Mouse (Mus musculus): ENCODE measurements around the gene Traf3ip2. TPM values are rescaled to one million over a fixed set of nuclear protein-coding genes. Genes with fewer than 3 reads are reported as not detected.

Gene Traf3ip2
- polyA plus RNA-seq, 1 experiment from 2014 or later: 5.7 TPM

DNA sequence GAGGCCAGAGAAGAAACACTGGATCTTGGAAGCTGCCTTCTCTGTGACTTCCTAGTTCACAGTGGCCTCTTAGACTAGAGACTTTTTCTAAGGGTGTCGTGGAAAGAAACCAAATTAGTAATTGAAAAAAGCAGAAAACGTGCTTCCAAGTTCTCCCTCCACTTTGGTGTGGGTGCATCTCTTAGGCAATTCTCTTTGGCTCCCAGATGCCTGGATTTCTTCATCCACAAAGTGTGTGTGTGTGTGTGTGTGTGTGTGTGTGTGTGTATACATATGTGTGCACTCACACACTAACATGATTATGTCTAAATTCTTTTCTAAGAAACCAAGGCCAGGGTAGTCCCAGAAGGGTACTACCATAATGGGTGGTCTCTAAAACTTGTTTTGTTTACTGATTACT, 1.2 kb downstream of the Traf3ip2 start:
- Histone ChIP-seq H3K36me3 (ENCODE audit: control insufficient read depth, insufficient read depth, low read length) (no peaks in the 10 kb centered on the region), H3K9me3 (ENCODE audit: control insufficient read depth, low read length) (no peaks in the 10 kb centered on the region), H3K4me2 (ENCODE audit: low read depth, low read length) (no peak overlapping the region), H3K9ac (replicated peaks; ENCODE audit: low read depth, low read length) (no peak overlapping the region), H3K4me1 (ENCODE audit: control insufficient read depth, insufficient read depth, low read length) (0 out of 2 replicates have a peak, but pooled peaks cover 5% of the 10 kb centered on the region), H3K27ac (ENCODE audit: low read depth, low read length) (no peak overlapping the region), H3K4me3 (ENCODE audit: low read depth, low read length) (no peak overlapping the region), H3K27me3 (ENCODE audit: control insufficient read depth, insufficient read depth, low read length) (no peaks in the 10 kb centered on the region)
- WGBS: 39% methylated on average over 2 of the region's 2 CpGs
- ATAC-seq (ENCODE audit: low read depth): no peak

DNA sequence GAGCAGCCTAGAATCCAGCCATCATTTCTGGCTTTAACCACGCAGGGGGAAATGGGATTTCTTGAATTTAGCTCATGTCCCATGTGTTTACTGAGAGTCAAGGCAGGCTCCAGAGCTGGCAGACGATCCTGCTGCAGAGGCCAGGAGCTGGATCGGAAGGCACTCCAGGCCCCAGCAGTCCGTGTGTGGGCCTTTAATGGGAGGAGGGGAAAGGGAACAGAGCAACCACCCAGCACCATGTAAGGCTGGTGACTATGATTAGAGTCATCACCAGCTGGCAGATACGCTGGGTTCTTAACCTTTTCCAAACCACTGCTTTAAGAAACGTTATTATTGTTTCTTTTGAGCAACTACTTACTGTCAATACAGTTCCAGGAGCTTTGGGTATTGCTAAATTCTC, 1.9 kb downstream of the Traf3ip2 start:
- Histone ChIP-seq H3K4me3 (ENCODE audit: low read depth, low read length) (no peak overlapping the region), H3K27ac (ENCODE audit: low read depth, low read length) (no peak overlapping the region), H3K9me3 (ENCODE audit: control insufficient read depth, low read length) (no peaks in the 10 kb centered on the region), H3K9ac (replicated peaks; ENCODE audit: low read depth, low read length) (no peak overlapping the region), H3K36me3 (ENCODE audit: control insufficient read depth, insufficient read depth, low read length) (no peaks in the 10 kb centered on the region), H3K27me3 (ENCODE audit: control insufficient read depth, insufficient read depth, low read length) (no peaks in the 10 kb centered on the region), H3K4me1 (ENCODE audit: control insufficient read depth, insufficient read depth, low read length) (0 out of 2 replicates have a peak, but pooled peaks cover 5% of the 10 kb centered on the region), H3K4me2 (ENCODE audit: low read depth, low read length) (no peak overlapping the region)
- no peak for ATAC-seq (ENCODE audit: low read depth)
- WGBS: 25% methylated on average over 6 of the region's 6 CpGs

DNA sequence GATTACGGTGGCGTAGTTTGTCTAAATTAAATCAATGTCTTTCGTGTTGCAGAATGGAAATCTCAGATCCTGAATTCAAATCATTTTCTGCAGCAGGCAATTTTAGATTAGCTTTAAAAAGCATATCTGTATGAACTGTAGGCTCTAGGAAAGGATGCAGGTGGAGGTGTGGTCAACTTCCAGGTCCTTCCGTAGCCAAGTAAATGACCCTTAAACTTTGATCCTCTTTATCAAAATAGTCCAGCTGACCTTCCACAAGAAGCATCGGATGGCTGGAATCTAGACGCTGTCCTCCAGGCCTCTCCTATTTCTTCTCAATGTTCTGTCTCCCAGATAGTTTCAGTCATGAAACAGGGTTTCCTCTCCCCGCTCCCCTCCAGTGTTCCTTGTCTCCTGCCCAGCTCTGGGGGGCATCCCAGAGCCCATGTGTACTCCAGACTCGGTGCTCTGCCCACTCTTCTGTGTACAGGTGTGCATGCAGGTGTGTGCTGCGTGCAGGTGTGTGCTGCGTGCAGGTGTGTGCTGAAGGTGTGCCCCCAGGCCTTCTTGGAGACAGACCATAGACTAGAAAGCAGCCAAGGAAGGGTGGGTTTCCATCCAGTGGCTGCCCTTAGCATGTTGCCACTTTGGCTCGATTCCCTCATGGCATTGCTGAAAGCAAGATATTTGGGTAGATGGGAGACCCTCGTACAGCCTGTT, 2.9 kb downstream of the Traf3ip2 start:
- WGBS: 92% methylated on average over 12 of the region's 12 CpGs

DNA sequence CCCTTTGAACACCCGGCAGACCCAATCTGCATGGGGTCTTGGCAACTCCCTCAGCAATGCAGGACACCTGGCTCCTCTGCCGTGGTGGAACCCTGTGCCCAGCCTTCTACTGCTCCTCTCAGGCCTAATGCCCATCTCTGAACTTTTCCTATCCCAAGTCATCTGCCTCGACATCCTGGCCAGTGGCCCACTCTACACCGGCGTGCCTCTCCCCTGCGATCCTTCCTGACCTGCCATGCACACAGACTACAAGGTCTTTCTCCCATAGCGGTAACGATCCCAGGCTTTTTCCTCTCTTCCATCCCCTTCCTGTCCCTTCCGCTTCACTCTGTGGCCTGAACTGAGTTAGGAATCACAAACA, 3.5 kb downstream of the Traf3ip2 start:
- 85% methylated on average over 9 of the region's 9 CpGs for WGBS
- H3K27ac ChIP-seq (ENCODE audit: low read depth, low read length): no peak overlapping the region
- ATAC-seq (ENCODE audit: low read depth): no peak
- no peaks in the 10 kb centered on the region for H3K27me3 ChIP-seq (ENCODE audit: control insufficient read depth, insufficient read depth, low read length)
- no peak overlapping the region for H3K9ac ChIP-seq (replicated peaks; ENCODE audit: low read depth, low read length)
- no peaks in the 10 kb centered on the region for H3K36me3 ChIP-seq (ENCODE audit: control insufficient read depth, insufficient read depth, low read length)
- no peak overlapping the region for H3K4me3 ChIP-seq (ENCODE audit: low read depth, low read length)
- H3K4me1 ChIP-seq (ENCODE audit: control insufficient read depth, insufficient read depth, low read length): 0 out of 2 replicates have a peak, but pooled peaks cover 5% of the 10 kb centered on the region
- H3K9me3 ChIP-seq (ENCODE audit: control insufficient read depth, low read length): no peaks in the 10 kb centered on the region
- H3K4me2 ChIP-seq (ENCODE audit: low read depth, low read length): no peak overlapping the region

More for the DNA sequence above, 2.9 kb downstream of the Traf3ip2 start:
- no peaks in the 10 kb centered on the region for H3K9me3 ChIP-seq (ENCODE audit: control insufficient read depth, low read length)
- no peak overlapping the region for H3K27ac ChIP-seq (ENCODE audit: low read depth, low read length)
- H3K36me3 ChIP-seq (ENCODE audit: control insufficient read depth, insufficient read depth, low read length): no peaks in the 10 kb centered on the region
- ATAC-seq (ENCODE audit: low read depth): no peak
- no peaks in the 10 kb centered on the region for H3K27me3 ChIP-seq (ENCODE audit: control insufficient read depth, insufficient read depth, low read length)
- H3K4me1 ChIP-seq (ENCODE audit: control insufficient read depth, insufficient read depth, low read length): 0 out of 2 replicates have a peak, but pooled peaks cover 5% of the 10 kb centered on the region
- no peak overlapping the region for H3K4me3 ChIP-seq (ENCODE audit: low read depth, low read length)
- no peak overlapping the region for H3K4me2 ChIP-seq (ENCODE audit: low read depth, low read length)
- no peak overlapping the region for H3K9ac ChIP-seq (replicated peaks; ENCODE audit: low read depth, low read length)

DNA sequence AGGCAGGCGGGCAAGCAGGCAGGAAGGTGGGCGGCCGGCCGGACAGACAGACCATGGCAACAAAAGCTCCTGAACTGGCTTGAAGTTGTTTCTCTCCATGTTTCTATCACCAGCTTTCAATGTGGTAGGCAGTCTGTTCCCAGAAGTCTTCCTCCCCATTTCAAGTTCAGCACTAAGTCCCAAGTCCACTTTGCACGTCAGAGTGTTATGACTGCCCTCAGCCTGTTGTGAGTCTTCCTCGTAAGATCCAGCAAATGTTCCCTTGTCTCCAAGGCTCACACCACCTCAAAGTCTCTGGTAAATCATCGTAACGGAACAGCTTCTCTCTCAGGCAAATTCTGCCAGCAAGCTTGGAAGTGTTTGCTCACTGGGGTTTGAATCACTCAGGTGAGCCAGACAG, 3.9 kb downstream of the Traf3ip2 start:
- Histone ChIP-seq H3K27ac (ENCODE audit: low read depth, low read length) (no peak overlapping the region), H3K27me3 (ENCODE audit: control insufficient read depth, insufficient read depth, low read length) (no peaks in the 10 kb centered on the region), H3K4me3 (ENCODE audit: low read depth, low read length) (no peak overlapping the region), H3K9me3 (ENCODE audit: control insufficient read depth, low read length) (no peaks in the 10 kb centered on the region), H3K36me3 (ENCODE audit: control insufficient read depth, insufficient read depth, low read length) (no peaks in the 10 kb centered on the region), H3K4me2 (ENCODE audit: low read depth, low read length) (no peak overlapping the region), H3K9ac (replicated peaks; ENCODE audit: low read depth, low read length) (no peak overlapping the region), H3K4me1 (ENCODE audit: control insufficient read depth, insufficient read depth, low read length) (0 out of 2 replicates have a peak, but pooled peaks cover 5% of the 10 kb centered on the region)
- ATAC-seq (ENCODE audit: low read depth): no peak
- 91% methylated on average over 8 of the region's 8 CpGs for WGBS

DNA sequence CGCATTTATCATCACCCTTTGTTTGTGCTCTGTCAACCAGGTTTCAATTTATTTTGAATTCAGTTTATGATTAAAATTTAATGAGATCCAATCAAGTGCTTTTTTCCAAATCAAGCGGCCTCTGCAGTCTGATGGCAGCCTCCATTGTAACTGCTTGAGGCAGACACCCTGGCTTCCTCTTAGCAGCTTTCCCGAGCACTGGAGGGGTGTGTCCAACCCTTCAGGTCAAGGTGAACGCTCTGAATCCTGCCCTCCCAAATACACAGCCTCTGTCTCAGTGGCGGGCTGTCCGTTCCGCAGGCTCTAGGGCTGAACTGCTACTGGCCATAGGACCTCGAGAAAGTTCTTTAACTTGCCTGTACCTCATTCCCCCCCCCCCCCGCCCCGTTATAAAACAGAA, 5.7 kb downstream of the Traf3ip2 start:
- no peaks in the 10 kb centered on the region for H3K9me3 ChIP-seq (ENCODE audit: control insufficient read depth, low read length)
- no peak overlapping the region for H3K4me3 ChIP-seq (ENCODE audit: low read depth, low read length)
- H3K9ac ChIP-seq (replicated peaks; ENCODE audit: low read depth, low read length): no peak overlapping the region
- no peaks in the 10 kb centered on the region for H3K36me3 ChIP-seq (ENCODE audit: control insufficient read depth, insufficient read depth, low read length)
- WGBS: 72% methylated on average over 10 of the region's 10 CpGs
- 0 out of 2 replicates have a peak, but pooled peaks have one; percentile 39 for ATAC-seq (ENCODE audit: low read depth)
- no peaks in the 10 kb centered on the region for H3K4me1 ChIP-seq (ENCODE audit: control insufficient read depth, insufficient read depth, low read length)
- H3K27me3 ChIP-seq (ENCODE audit: control insufficient read depth, insufficient read depth, low read length): no peaks in the 10 kb centered on the region
- H3K4me2 ChIP-seq (ENCODE audit: low read depth, low read length): no peak overlapping the region
- H3K27ac ChIP-seq (ENCODE audit: low read depth, low read length): no peak overlapping the region

DNA sequence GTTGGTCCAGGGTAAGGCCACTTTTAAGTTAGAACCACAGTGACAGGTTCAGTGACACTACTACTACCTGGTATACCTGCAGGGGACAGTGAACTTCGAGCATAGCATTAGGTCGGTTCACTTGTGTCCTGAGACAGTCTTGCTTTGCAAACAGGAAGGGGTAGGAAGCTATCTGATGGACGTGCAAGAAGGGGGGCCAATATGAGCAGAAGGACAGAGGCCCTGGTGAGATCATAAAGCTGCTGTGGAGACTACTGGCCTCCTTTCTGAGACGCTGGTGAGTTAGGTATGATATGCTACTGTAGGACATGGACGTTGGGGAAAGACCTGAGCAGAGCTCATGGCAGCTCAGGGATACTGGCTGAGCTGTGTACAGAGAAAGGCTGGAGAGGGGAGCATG, 7.9 kb downstream of the Traf3ip2 start:
- H3K4me3 ChIP-seq (ENCODE audit: low read depth, low read length): no peak overlapping the region
- no peak overlapping the region for H3K9ac ChIP-seq (replicated peaks; ENCODE audit: low read depth, low read length)
- no peaks in the 10 kb centered on the region for H3K9me3 ChIP-seq (ENCODE audit: control insufficient read depth, low read length)
- H3K36me3 ChIP-seq (ENCODE audit: control insufficient read depth, insufficient read depth, low read length): no peaks in the 10 kb centered on the region
- no peak overlapping the region for H3K4me2 ChIP-seq (ENCODE audit: low read depth, low read length)
- H3K4me1 ChIP-seq (ENCODE audit: control insufficient read depth, insufficient read depth, low read length): peaks cover 8% of the 10 kb centered on the region
- WGBS: 93% methylated on average over 5 of the region's 5 CpGs
- H3K27me3 ChIP-seq (ENCODE audit: control insufficient read depth, insufficient read depth, low read length): no peaks in the 10 kb centered on the region
- no peak for ATAC-seq (ENCODE audit: low read depth)
- H3K27ac ChIP-seq (ENCODE audit: low read depth, low read length): no peak overlapping the region

DNA sequence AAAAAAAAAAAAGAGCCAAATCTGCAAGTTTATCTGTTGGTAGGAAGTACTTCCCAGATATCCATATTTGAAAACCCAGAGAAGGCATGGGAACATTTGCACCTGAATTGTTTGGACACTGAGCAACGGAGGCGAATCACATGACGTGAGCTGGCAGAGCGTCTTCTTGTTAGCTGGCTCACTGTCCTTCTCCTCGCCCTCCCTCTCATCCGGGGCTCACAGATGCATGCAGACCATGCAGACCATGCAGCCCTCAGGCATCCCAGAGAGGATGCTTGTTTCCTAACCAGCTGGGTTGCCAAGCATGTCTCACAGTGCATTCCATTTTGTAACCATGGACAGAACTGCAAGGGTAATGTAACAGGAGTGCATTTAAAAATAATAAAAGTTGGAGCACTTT, 11.1 kb downstream of the Traf3ip2 start:
- H3K9ac ChIP-seq (replicated peaks; ENCODE audit: low read depth, low read length): no peak overlapping the region
- 48% methylated on average over 6 of the region's 6 CpGs for WGBS
- H3K4me1 ChIP-seq (ENCODE audit: control insufficient read depth, insufficient read depth, low read length): peaks cover 8% of the 10 kb centered on the region
- no peak overlapping the region for H3K4me3 ChIP-seq (ENCODE audit: low read depth, low read length)
- no peaks in the 10 kb centered on the region for H3K27me3 ChIP-seq (ENCODE audit: control insufficient read depth, insufficient read depth, low read length)
- no peaks in the 10 kb centered on the region for H3K9me3 ChIP-seq (ENCODE audit: control insufficient read depth, low read length)
- peak; percentile 65; the same call in 1 of the 2 replicates for ATAC-seq (ENCODE audit: low read depth)
- H3K36me3 ChIP-seq (ENCODE audit: control insufficient read depth, insufficient read depth, low read length): no peaks in the 10 kb centered on the region
- no peak overlapping the region for H3K27ac ChIP-seq (ENCODE audit: low read depth, low read length)
- H3K4me2 ChIP-seq (ENCODE audit: low read depth, low read length): no peak overlapping the region

DNA sequence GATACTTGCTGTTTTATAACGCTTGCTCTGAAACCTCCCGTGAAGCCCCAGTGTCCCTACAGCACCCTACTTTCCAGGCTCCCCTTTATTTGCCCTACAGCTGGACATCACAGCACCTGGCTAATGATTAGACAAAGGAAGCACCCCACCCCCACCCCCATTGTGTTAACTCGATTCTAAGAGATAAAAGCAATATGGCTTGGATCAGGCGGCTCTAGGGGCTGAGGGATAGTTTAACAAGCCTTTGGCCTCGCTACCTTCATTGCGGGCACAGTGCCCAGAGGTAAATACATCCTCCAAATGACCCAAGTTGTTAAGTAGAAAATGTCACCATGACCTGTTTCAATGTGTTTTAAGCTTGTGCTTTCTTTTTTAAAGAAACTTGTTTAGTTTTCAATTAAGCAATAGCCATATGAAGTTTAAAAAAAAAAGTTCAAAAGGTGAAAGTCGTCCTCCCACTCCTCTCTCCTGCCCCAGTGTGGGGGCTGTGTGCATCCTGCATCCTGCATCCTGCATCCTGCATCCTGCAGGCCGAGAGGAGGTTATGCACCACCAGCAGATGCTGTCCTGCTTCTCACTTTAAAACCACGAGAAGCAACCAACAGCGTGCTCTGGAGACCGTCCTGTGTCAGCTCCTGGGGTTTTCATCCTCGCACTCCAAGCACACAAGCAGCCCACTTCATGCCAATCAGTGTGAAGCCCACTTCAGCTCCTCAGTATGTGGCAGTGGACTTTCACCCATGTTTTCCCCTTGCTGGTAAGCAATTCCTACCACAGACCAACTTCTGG, 12.3 kb downstream of the Traf3ip2 start:
- no peaks in the 10 kb centered on the region for H3K9me3 ChIP-seq (ENCODE audit: control insufficient read depth, low read length)
- H3K36me3 ChIP-seq (ENCODE audit: control insufficient read depth, insufficient read depth, low read length): no peaks in the 10 kb centered on the region
- WGBS: 39% methylated on average over 12 of the region's 12 CpGs
- no peak for ATAC-seq (ENCODE audit: low read depth)
- no peak overlapping the region for H3K9ac ChIP-seq (replicated peaks; ENCODE audit: low read depth, low read length)
- H3K4me1 ChIP-seq (ENCODE audit: control insufficient read depth, insufficient read depth, low read length): peaks cover 14% of the 10 kb centered on the region
- no peak overlapping the region for H3K4me3 ChIP-seq (ENCODE audit: low read depth, low read length)
- no peak overlapping the region for H3K4me2 ChIP-seq (ENCODE audit: low read depth, low read length)
- no peak overlapping the region for H3K27ac ChIP-seq (ENCODE audit: low read depth, low read length)
- H3K27me3 ChIP-seq (ENCODE audit: control insufficient read depth, insufficient read depth, low read length): no peaks in the 10 kb centered on the region

All from neural tube, embryonic 14.5 days (tissue).